Mouse (Mus musculus) MEL (cell line): Measurements from ENCODE around the gene Osbpl3.

Experiments
- CTCF ChIP-seq, 3 experiments: IDR thresholded peaks in 2 of 3; conservative IDR thresholded peaks in 1 of 3; 2 replicates each; pipeline ENCODE4 v1.5.1; 2011 to 2012; ENCODE audit warnings: low read length in 3 of 3, low read depth in 2 of 3, mild to moderate bottlenecking in 2 of 3, improper control_type of control experiment in 1 of 3, inconsistent platforms in 1 of 3, mixed read lengths in 1 of 3, moderate library complexity in 1 of 3; ENCODE audit not compliant: control insufficient read depth in 1 of 3, insufficient read depth in 1 of 3, poor library complexity in 1 of 3, severe bottlenecking in 1 of 3
- EP300 ChIP-seq, 2 experiments: IDR thresholded peaks; 2 replicates each; pipeline ENCODE4 v1.6.1; 2011; ENCODE audit warnings: improper control_type of control experiment in 2 of 2, low read length in 2 of 2, low read depth in 1 of 2, mild to moderate bottlenecking in 1 of 2
- ETS1 ChIP-seq: IDR thresholded peaks from 2 replicates; pipeline ENCODE4 v1.6.1; 2012; ENCODE audit warnings: low read depth, mild to moderate bottlenecking, inconsistent platforms, low read length, improper control_type of control experiment, moderate library complexity
- POLR2A ChIP-seq, 2 experiments: IDR thresholded peaks; 2 replicates each; pipeline ENCODE4 v1.6.1; 2011 to 2012; ENCODE audit warnings: low read length in 2 of 2, mild to moderate bottlenecking in 2 of 2, control low read depth in 1 of 2, improper control_type of control experiment in 1 of 2, low read depth in 1 of 2, moderate library complexity in 1 of 2; ENCODE audit not compliant: control insufficient read depth in 1 of 2, insufficient read depth in 1 of 2, poor library complexity in 1 of 2
- TAL1 ChIP-seq: IDR thresholded peaks from 2 replicates; pipeline ENCODE4 v1.6.1; 2012; ENCODE audit warnings: mild to moderate bottlenecking, inconsistent platforms, low read length, moderate library complexity, mixed read lengths
- UBTF ChIP-seq: IDR thresholded peaks from 2 replicates; pipeline ENCODE4 v1.6.1; 2012; ENCODE audit warnings: low read depth, mild to moderate bottlenecking, inconsistent platforms, low read length, improper control_type of control experiment, moderate library complexity, borderline replicate concordance; ENCODE audit not compliant: insufficient read depth
- USF1 ChIP-seq: IDR thresholded peaks from 2 replicates; pipeline ENCODE4 v1.6.1; 2014; ENCODE audit warnings: low read depth, mild to moderate bottlenecking, inconsistent platforms, low read length, improper control_type of control experiment, moderate library complexity
- ZNF384 ChIP-seq: IDR thresholded peaks from 2 replicates; pipeline ENCODE4 v1.6.1; 2012; ENCODE audit warnings: low read depth, mild to moderate bottlenecking, inconsistent platforms, low read length, improper control_type of control experiment

DNA sequence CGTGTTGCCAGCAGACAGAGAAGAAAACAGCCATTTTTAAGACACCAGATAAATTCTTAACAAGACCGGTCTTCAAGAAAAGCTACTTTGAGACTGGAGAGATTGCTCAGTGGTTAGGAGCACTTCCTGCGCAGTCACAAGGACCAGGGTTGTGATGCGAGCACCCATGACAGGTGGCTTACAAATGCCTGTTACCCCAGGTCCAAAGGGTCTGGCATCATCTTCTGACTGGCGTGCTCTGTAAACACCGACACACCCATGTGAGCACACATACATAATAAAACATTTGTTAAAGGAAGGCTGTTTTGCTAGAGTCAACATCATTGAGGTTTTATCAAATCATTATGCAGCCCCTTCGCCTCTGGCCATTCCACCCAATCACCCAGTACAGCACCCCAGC is 176.4 kb downstream of the Osbpl3 start:
- TF ChIP-seq USF1 (no peak), TAL1 (no peak), EP300 (IDR thresholded peaks at IDR 0.05; ENCODE audit: low read depth in 1 of 2, low read length in 2 of 2) (no peak), CTCF (IDR thresholded peaks at IDR 0.05 in 2 of 3, conservative IDR thresholded peaks at IDR 0.05 in 1 of 3; ENCODE audit: control insufficient read depth in 1 of 3, insufficient read depth in 1 of 3, low read depth in 2 of 3, low read length in 3 of 3, poor library complexity in 1 of 3, severe bottlenecking in 1 of 3) (no peak), ZNF384 (no peak), ETS1 (no peak), UBTF (no peak), POLR2A (IDR thresholded peaks at IDR 0.05; ENCODE audit: control insufficient read depth in 1 of 2, insufficient read depth in 1 of 2, low read depth in 1 of 2, low read length in 2 of 2, poor library complexity in 1 of 2) (no peak)
